Mouse (Mus musculus) heart, embryonic 16.5 days (tissue): ENCODE measurements around the gene Nt5c3b. TPM values are rescaled to one million over a fixed set of nuclear protein-coding genes. Genes with fewer than 3 reads are reported as not detected.

ENCODE experiments used
- ATAC-seq: fragments of 200-750 bp; cut with Nextera tagmentation; replicated peaks from 2 replicates; pipeline ENCODE4 v1.8.0; 2017; ENCODE audit warnings: moderate number of reproducible peaks; ENCODE audit not compliant: insufficient read depth, low FRiP score; ENCODE audit errors: extremely low read depth
- H3K27ac ChIP-seq: fragments of 300-500 bp; sonication (generic); 2 replicates; pipeline ENCODE4 v1.5.1; 2014; ENCODE audit warnings: mild to moderate bottlenecking, low read length, control low read depth, moderate library complexity
- H3K27me3 ChIP-seq: fragments of 300-500 bp; sonication (generic); 2 replicates; pipeline ENCODE4 v1.6.1; 2014; ENCODE audit warnings: low read length, mixed read lengths; ENCODE audit not compliant: control insufficient read depth, insufficient read depth
- H3K36me3 ChIP-seq: fragments of 300-500 bp; sonication (generic); 2 replicates; pipeline ENCODE4 v1.6.1; 2014; ENCODE audit not compliant: control insufficient read depth, insufficient read depth
- H3K4me1 ChIP-seq: fragments of 300-500 bp; sonication (generic); 2 replicates; pipeline ENCODE4 v1.6.1; 2014; ENCODE audit warnings: low read length, mixed read lengths; ENCODE audit not compliant: control insufficient read depth, insufficient read depth
- H3K4me2 ChIP-seq: fragments of 300-500 bp; sonication (generic); 2 replicates; pipeline ENCODE4 v1.6.1; 2014; ENCODE audit warnings: low read depth, mild to moderate bottlenecking, control low read depth, low read length
- H3K4me3 ChIP-seq: fragments of 300-500 bp; sonication (generic); 2 replicates; pipeline ENCODE4 v1.5.1; 2014; ENCODE audit warnings: mild to moderate bottlenecking, control low read depth, low read length
- H3K9ac ChIP-seq: fragments of 300-500 bp; sonication (generic); 2 replicates; pipeline ENCODE4 v1.6.1; 2014; ENCODE audit warnings: low read length, control low read depth
- H3K9me3 ChIP-seq: fragments of 300-500 bp; sonication (generic); replicated peaks from 2 replicates; pipeline ENCODE4 v1.6.1; 2016; ENCODE audit warnings: low read length; ENCODE audit not compliant: control insufficient read depth
- WGBS: fragments of 180-500 bp; shearing (Covaris S2); extraction: QIAGEN DNeasy Blood & Tissue Kit; methylation state at CpG from one replicate; pipeline ENCODE4 v1.1.7; 2014; 5-methylcytosine and 5-hydroxymethylcytosine counted together
- polyA plus RNA-seq: library from polyadenylated mRNA; unstranded; fragments of >200 nt; fragmentation: Nextera tagmentation; extraction: Ambion mirVana; gene quantifications from 2 replicates; pipeline ENCODE4 v1.2.1, GENCODE M21; 2015

The Nt5c3b gene
- polyA plus RNA-seq, 1 experiment from 2014 or later, result 110 TPM

GRCm38 (mm10) chr11:100392958-100393357 lies 48.6 kb downstream of the Nt5c3b start:
- Histone ChIP-seq H3K4me2 (no peak overlapping the region), H3K36me3 (no peaks in the 10 kb centered on the region), H3K9ac (peak overlapping the region; percentile 14; the same call in 1 of the 2 replicates), H3K27ac (peak overlapping the region; percentile 45), H3K9me3 (no peaks in the 10 kb centered on the region), H3K27me3 (no peaks in the 10 kb centered on the region), H3K4me3 (no peak overlapping the region), H3K4me1 (peaks cover 80% of the 10 kb centered on the region)
- no peak for ATAC-seq
- 69% methylated on average over 5 of the region's 5 CpGs for WGBS

- Histone ChIP-seq H3K36me3 (no peaks in the 10 kb centered on the region), H3K9ac (no peak overlapping the region), H3K9me3 (no peaks in the 10 kb centered on the region), H3K4me2 (no peak overlapping the region), H3K27ac (peak overlapping the region; percentile 91), H3K4me3 (no peak overlapping the region), H3K27me3 (no peaks in the 10 kb centered on the region), H3K4me1 (peaks cover 89% of the 10 kb centered on the region)
- WGBS, result 91% methylated on average over 7 of the region's 7 CpGs
- ATAC-seq, result no peak
These were observed 49.7 kb downstream of the Nt5c3b start for GRCm38 (mm10) chr11:100391884-100392345.

GRCm38 (mm10) chr11:100391081-100391883 lies 50.3 kb downstream of the Nt5c3b start:
- H3K4me3 ChIP-seq, result no peak overlapping the region
- H3K9me3 ChIP-seq, result no peaks in the 10 kb centered on the region
- no peaks in the 10 kb centered on the region for H3K27me3 ChIP-seq
- WGBS, result 38% methylated on average over 9 of the region's 9 CpGs
- peak; percentile 33 for ATAC-seq
- H3K4me2 ChIP-seq, result peak overlapping the region; percentile 27; the same call in 1 of the 2 replicates
- H3K36me3 ChIP-seq, result no peaks in the 10 kb centered on the region
- peak overlapping the region; percentile 91 for H3K27ac ChIP-seq
- H3K4me1 ChIP-seq, result peaks cover 94% of the 10 kb centered on the region
- no peak overlapping the region for H3K9ac ChIP-seq

- Histone ChIP-seq H3K4me2 (peak overlapping the region; percentile 27), H3K27me3 (no peaks in the 10 kb centered on the region), H3K4me1 (peaks cover 85% of the 10 kb centered on the region), H3K4me3 (no peak overlapping the region), H3K9me3 (no peaks in the 10 kb centered on the region), H3K36me3 (peaks cover 11% of the 10 kb centered on the region), H3K27ac (peak overlapping the region; percentile 91), H3K9ac (peak overlapping the region; percentile 56)
- peak; percentile 20 for ATAC-seq
- 14% methylated on average over 8 of the region's 8 CpGs for WGBS
These were observed 51.6 kb downstream of the Nt5c3b start for GRCm38 (mm10) chr11:100389931-100390445.

- peak overlapping the region; percentile 59 for H3K4me2 ChIP-seq
- H3K27ac ChIP-seq, result peak overlapping the region; percentile 94
- H3K36me3 ChIP-seq, result peaks cover 21% of the 10 kb centered on the region
- peak overlapping the region; percentile 66 for H3K9ac ChIP-seq
- ATAC-seq, result no peak
- no peaks in the 10 kb centered on the region for H3K9me3 ChIP-seq
- 38% methylated on average over 6 of the region's 6 CpGs for WGBS
- peak overlapping the region; percentile 3; the same call in 1 of the 2 replicates for H3K4me3 ChIP-seq
- H3K4me1 ChIP-seq, result peaks cover 71% of the 10 kb centered on the region
- H3K27me3 ChIP-seq, result no peaks in the 10 kb centered on the region
These were observed 53.0 kb downstream of the Nt5c3b start for GRCm38 (mm10) chr11:100388588-100388987.

- 23% methylated on average over 14 of the region's 14 CpGs for WGBS
- ATAC-seq, result peak; percentile 68
- Histone ChIP-seq H3K4me1 (peaks cover 63% of the 10 kb centered on the region), H3K27ac (peak overlapping the region; percentile 94), H3K4me2 (peak overlapping the region; percentile 59), H3K9me3 (no peaks in the 10 kb centered on the region), H3K9ac (peak overlapping the region; percentile 66), H3K4me3 (peak overlapping the region; percentile 11), H3K36me3 (peaks cover 28% of the 10 kb centered on the region), H3K27me3 (no peaks in the 10 kb centered on the region)
These were observed 53.8 kb downstream of the Nt5c3b start for GRCm38 (mm10) chr11:100387589-100388375.

GRCm38 (mm10) chr11:100387111-100387510 lies 54.5 kb downstream of the Nt5c3b start:
- Histone ChIP-seq H3K4me2 (peak overlapping the region; percentile 59), H3K4me3 (no peak overlapping the region), H3K4me1 (peaks cover 57% of the 10 kb centered on the region), H3K27ac (peak overlapping the region; percentile 94), H3K36me3 (peaks cover 34% of the 10 kb centered on the region), H3K9ac (peak overlapping the region; percentile 66), H3K27me3 (no peaks in the 10 kb centered on the region), H3K9me3 (no peaks in the 10 kb centered on the region)
- whole genome bisulfite sequencing, result 85% methylated on average over 6 of the region's 6 CpGs
- no peak for ATAC-seq

- Histone ChIP-seq H3K4me1 (peaks cover 52% of the 10 kb centered on the region), H3K36me3 (peaks cover 40% of the 10 kb centered on the region), H3K4me2 (no peak overlapping the region), H3K27me3 (no peaks in the 10 kb centered on the region), H3K9ac (no peak overlapping the region), H3K4me3 (no peak overlapping the region), H3K27ac (peak overlapping the region; percentile 94), H3K9me3 (no peaks in the 10 kb centered on the region)
- ATAC-seq, result no peak
- 55% methylated on average over 5 of the region's 5 CpGs for WGBS
These were observed 55.0 kb downstream of the Nt5c3b start for GRCm38 (mm10) chr11:100386586-100386985.
